Mouse (Mus musculus): ENCODE results near the gene Trmt1.

- TF ChIP-seq HCFC1 (IDR thresholded peaks at IDR 0.05; ENCODE audit: borderline replicate concordance, insufficient read depth, low read length) (no peak), MAFK (IDR thresholded peaks at IDR 0.05; ENCODE audit: insufficient read depth, low read depth, low read length) (no peak)
Observed at GRCm38 (mm10) chr8:84658951-84659350, 27.2 kb upstream of the Trmt1 start.

Measured in ES-E14 (cell line).